Mouse (Mus musculus) hindbrain, postnatal 0 days (tissue): Measurements from ENCODE around the gene Ncapd2. TPM values are rescaled to one million over a fixed set of nuclear protein-coding genes. Genes with fewer than 3 reads are reported as not detected.

Experiments used
- ATAC-seq: fragments of 200-750 bp; cut with Nextera tagmentation; 2 replicates; pipeline ENCODE4 v1.8.0; 2017; ENCODE audit warnings: mild to moderate bottlenecking, moderate TSS enrichment, moderate library complexity
- DNase-seq: peaks from one replicate; pipeline ENCODE4 v3.0.0-alpha.2; 2015; ENCODE audit warnings: low spot score
- H3K27ac ChIP-seq: fragments of 300-500 bp; sonication (generic); 2 replicates; pipeline ENCODE4 v1.5.1; 2014; ENCODE audit warnings: mild to moderate bottlenecking
- H3K27me3 ChIP-seq: fragments of 300-500 bp; sonication (generic); 2 replicates; pipeline ENCODE4 v1.6.1; 2014; ENCODE audit warnings: low read length, mixed read lengths; ENCODE audit not compliant: insufficient read depth
- H3K36me3 ChIP-seq: fragments of 300-500 bp; sonication (generic); 2 replicates; pipeline ENCODE4 v1.6.1; 2014; ENCODE audit warnings: low read length, mixed read lengths; ENCODE audit not compliant: insufficient read depth
- H3K4me1 ChIP-seq: fragments of 300-500 bp; sonication (generic); 2 replicates; pipeline ENCODE4 v1.6.1; 2014; ENCODE audit warnings: antibody characterized with exemption, low read length, mixed read lengths; ENCODE audit not compliant: insufficient read depth
- H3K4me2 ChIP-seq: fragments of 300-500 bp; sonication (generic); 2 replicates; pipeline ENCODE4 v1.6.1; 2014; ENCODE audit warnings: low read depth, mild to moderate bottlenecking, low read length, moderate library complexity, mixed read lengths
- H3K4me3 ChIP-seq: fragments of 300-500 bp; sonication (generic); 2 replicates; pipeline ENCODE4 v1.5.1; 2014; ENCODE audit warnings: low read length
- H3K9ac ChIP-seq: fragments of 300-500 bp; sonication (generic); replicated peaks from 2 replicates; pipeline ENCODE4 v1.6.1; 2014; ENCODE audit warnings: mild to moderate bottlenecking, low read length, moderate library complexity, mixed read lengths
- H3K9me3 ChIP-seq: fragments of 300-500 bp; sonication (generic); 2 replicates; pipeline ENCODE4 v1.6.1; 2016; ENCODE audit warnings: low read length, mixed read lengths
- CTCF ChIP-seq: IDR thresholded peaks from 2 replicates; pipeline ENCODE4 v1.5.1; 2016; ENCODE audit warnings: antibody characterized with exemption, control low read depth, low read depth
- WGBS: fragments of 180-500 bp; shearing (Covaris S2); extraction: QIAGEN DNeasy Blood & Tissue Kit; methylation state at CpG from one replicate; pipeline ENCODE4 v1.1.7; 2014; 5-methylcytosine and 5-hydroxymethylcytosine counted together
- polyA plus RNA-seq: library from polyadenylated mRNA; unstranded; fragments of >200 nt; fragmentation: Nextera tagmentation; extraction: Ambion mirVana; gene quantifications from 2 replicates; pipeline ENCODE4 v1.2.1, GENCODE M21; 2015
- total RNA-seq: library from RNA; depleted of rRNA; stranded (reverse); fragments of >200 nt; gene quantifications from 2 replicates; pipeline ENCODE4 v1.2.3, GENCODE M21; 2014

Ncapd2 gene
- total and polyA plus RNA-seq, 2 experiments from 2014 or later, result 30.3 to 47.1 TPM

- no peaks in the 10 kb centered on the region for H3K9me3 ChIP-seq
- H3K27ac ChIP-seq, result no peak overlapping the region
Measured at GRCm38 (mm10) chr6:125234520-125234828, 43.0 kb upstream of the Ncapd2 start.

GRCm38 (mm10) chr6:125233816-125234519, 42.5 kb upstream of the Ncapd2 start:
- ATAC-seq, result no peak
- no peak overlapping the region for H3K4me2 ChIP-seq
- no peak overlapping the region for H3K9ac ChIP-seq
- no peak overlapping the region for H3K27ac ChIP-seq
- no peaks in the 10 kb centered on the region for H3K36me3 ChIP-seq
- TF ChIP-seq CTCF, result no peak
- 72% methylated on average over 7 of the region's 7 CpGs for WGBS
- no peak for DNase-seq
- no peaks in the 10 kb centered on the region for H3K27me3 ChIP-seq
- H3K4me1 ChIP-seq, result peaks cover 10% of the 10 kb centered on the region; the same call in 1 of the 2 replicates
- no peak overlapping the region for H3K4me3 ChIP-seq
- H3K9me3 ChIP-seq, result no peaks in the 10 kb centered on the region

More at GRCm38 (mm10) chr6:125234520-125234828, 43.0 kb upstream of the Ncapd2 start:
- Histone ChIP-seq H3K4me2 (no peak overlapping the region), H3K4me1 (peaks cover 10% of the 10 kb centered on the region; the same call in 1 of the 2 replicates), H3K9ac (no peak overlapping the region), H3K36me3 (no peaks in the 10 kb centered on the region), H3K4me3 (no peak overlapping the region), H3K27me3 (no peaks in the 10 kb centered on the region)
- ATAC-seq, result no peak
- WGBS, result 80% methylated on average over 5 of the region's 5 CpGs
- DNase-seq, result no peak
- no peak for TF ChIP-seq CTCF

GRCm38 (mm10) chr6:125232516-125232915, 41.0 kb upstream of the Ncapd2 start:
- no peak overlapping the region for H3K9ac ChIP-seq
- DNase-seq (no peak), ATAC-seq (no peak)
- H3K4me2 ChIP-seq, result peak overlapping the region; percentile 89; the same call in 1 of the 2 replicates
- H3K27ac ChIP-seq, result no peak overlapping the region
- H3K36me3 ChIP-seq, result no peaks in the 10 kb centered on the region
- no peak for TF ChIP-seq CTCF
- 81% methylated on average over 6 of the region's 6 CpGs for WGBS
- no peaks in the 10 kb centered on the region for H3K27me3 ChIP-seq
- H3K4me3 ChIP-seq, result no peak overlapping the region
- H3K9me3 ChIP-seq, result no peaks in the 10 kb centered on the region
- H3K4me1 ChIP-seq, result peaks cover 10% of the 10 kb centered on the region; the same call in 1 of the 2 replicates

GRCm38 (mm10) chr6:125232045-125232437, 40.5 kb upstream of the Ncapd2 start:
- H3K27ac ChIP-seq, result peak overlapping the region; percentile 80
- H3K4me1 ChIP-seq, result peaks cover 10% of the 10 kb centered on the region; the same call in 1 of the 2 replicates
- H3K27me3 ChIP-seq, result no peaks in the 10 kb centered on the region
- H3K4me3 ChIP-seq, result peak overlapping the region; percentile 44
- TF ChIP-seq CTCF, result no peak
- peak; percentile 18; the same call in 1 of the 2 replicates for ATAC-seq
- H3K9me3 ChIP-seq, result no peaks in the 10 kb centered on the region
- H3K36me3 ChIP-seq, result no peaks in the 10 kb centered on the region
- peak overlapping the region; percentile 89 for H3K4me2 ChIP-seq
- WGBS, result 45% methylated on average over 4 of the region's 4 CpGs
- peak overlapping the region; percentile 61 for H3K9ac ChIP-seq
- no peak for DNase-seq

- WGBS, result 9% methylated on average over 16 of the region's 16 CpGs
- DNase-seq (peak; percentile 78), ATAC-seq (peak; percentile 82)
- peak within 1 kb of the TSS; percentile 89 for H3K4me2 ChIP-seq
- no peak for TF ChIP-seq CTCF
- H3K36me3 ChIP-seq, result no peaks in the 10 kb centered on the region
- H3K9ac ChIP-seq, result peak within 1 kb of the TSS; percentile 61
- peak within 1 kb of the TSS; percentile 80 for H3K27ac ChIP-seq
- peak within 1 kb of the TSS; percentile 44 for H3K4me3 ChIP-seq
- no peaks in the 10 kb centered on the region for H3K27me3 ChIP-seq
- H3K9me3 ChIP-seq, result no peaks in the 10 kb centered on the region
- peaks cover 10% of the 10 kb centered on the region; the same call in 1 of the 2 replicates for H3K4me1 ChIP-seq
Measured at GRCm38 (mm10) chr6:125231117-125232044, 39.9 kb upstream of the Ncapd2 start, which contains the start of gene Tapbpl. Gene Tapbpl (minus strand): TSS chr6:125231860.

GRCm38 (mm10) chr6:125230571-125230970, 39.1 kb upstream of the Ncapd2 start:
- ATAC-seq (no peak), DNase-seq (no peak)
- no peak overlapping the region for H3K4me3 ChIP-seq
- H3K27ac ChIP-seq, result peak overlapping the region; percentile 51; the same call in 1 of the 2 replicates
- H3K9ac ChIP-seq, result no peak overlapping the region; the same call in 1 of the 2 replicates
- WGBS, result 67% methylated on average over 9 of the region's 9 CpGs
- H3K9me3 ChIP-seq, result no peaks in the 10 kb centered on the region
- no peaks in the 10 kb centered on the region for H3K27me3 ChIP-seq
- no peak for TF ChIP-seq CTCF
- H3K36me3 ChIP-seq, result no peaks in the 10 kb centered on the region
- peak overlapping the region; percentile 89 for H3K4me2 ChIP-seq
- peaks cover 10% of the 10 kb centered on the region; the same call in 1 of the 2 replicates for H3K4me1 ChIP-seq
